Mouse (Mus musculus) myocyte (in vitro differentiated cells): ENCODE data around the gene Mt1.

Experiments
- E2F4 ChIP-seq: IDR thresholded peaks from one replicate; pipeline ENCODE4 v1.6.1; 2011; ENCODE audit warnings: mild to moderate bottlenecking, control low read depth, moderate library complexity; ENCODE audit not compliant: insufficient read depth
- MYOG ChIP-seq, 3 experiments: IDR thresholded peaks; one replicate each; pipeline ENCODE4 v1.6.1; 2011; ENCODE audit warnings: control low read depth in 2 of 3, low read depth in 2 of 3, mild to moderate bottlenecking in 2 of 3; ENCODE audit not compliant: insufficient read length in 2 of 3, control insufficient read depth in 1 of 3, insufficient read depth in 1 of 3
- POLR2A ChIP-seq: IDR thresholded peaks from one replicate; pipeline ENCODE4 v1.6.1; 2011; ENCODE audit warnings: low read depth, mild to moderate bottlenecking, control low read depth, moderate library complexity; ENCODE audit not compliant: insufficient read length

GRCm38 (mm10) chr8:94213819-94214218 lies 34.9 kb downstream of the Mt1 start:
- TF ChIP-seq MYOG (IDR thresholded peaks at IDR 0.05; ENCODE audit: control insufficient read depth in 1 of 3, insufficient read depth in 1 of 3, insufficient read length in 2 of 3, low read depth in 2 of 3) (no peak), POLR2A (no peak), E2F4 (no peak)
